ENCODE assay signal across 18 mouse cellular contexts in the genomic region with DNA sequence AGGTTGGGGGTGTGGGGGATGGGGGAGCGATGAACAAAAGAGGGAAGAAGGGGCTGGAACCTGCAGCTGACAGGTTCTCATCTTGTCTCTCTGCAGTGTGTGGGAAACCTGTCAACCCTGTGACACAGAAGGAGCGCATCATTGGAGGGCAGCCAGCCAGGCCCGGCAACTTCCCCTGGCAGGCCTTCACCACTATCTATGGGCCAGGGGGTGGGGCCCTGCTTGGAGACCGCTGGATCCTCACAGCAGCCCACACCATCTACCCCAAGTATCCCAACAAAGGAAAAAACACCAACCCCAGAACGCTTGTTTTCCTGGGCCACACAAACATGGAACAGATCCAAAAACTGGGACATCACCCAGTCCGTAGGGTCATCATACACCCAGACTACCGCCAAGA. TPM values are rescaled to one million over a fixed set of nuclear protein-coding genes. Genes with fewer than 3 reads are reported as not detected.
DNase-seq lines count a peak whose midpoint lies in the region; ATAC-seq lines count a peak whose summit lies in the region.
"Not testable (repeated sequence)": the region's sequence is repeated elsewhere in the genome, so short reads cannot be mapped to it uniquely, and the experiment has no call there.
"Had no signal": no experiment of that assay in that cellular context is flagged by ENCODE, and none has a peak within 500 bp of the region (broad histone marks: within the 10 kb centered on the region; RNA-seq: fewer than 3 reads in every experiment).

No protein-coding gene starts in this region.

- H3K4me1 ChIP-seq in lung, embryonic 16.5 days (replicated peaks; ENCODE audit: control insufficient read depth, insufficient read depth, low read length): not testable (repeated sequence)

- 70% methylated on average over 6 of the region's 7 CpGs for WGBS in lung, embryonic 16.5 days

- not testable (repeated sequence) for H3K4me2 ChIP-seq in lung, embryonic 16.5 days (ENCODE audit: low read depth, low read length)

- not testable (repeated sequence) for H3K4me3 ChIP-seq in lung, embryonic 16.5 days (ENCODE audit: low read length)

- 0 out of 2 replicates have a peak, but pooled peaks have one; percentile 14 for ATAC-seq in erythroid progenitor cell, adult 5-6 weeks (replicated peaks; ENCODE audit: low FRiP score, poor library complexity, severe bottlenecking)
- ATAC-seq in lung, embryonic 16.5 days (ENCODE audit: low read depth): peak; percentile 17; the same call in 1 of the 2 replicates

- H3K9ac ChIP-seq in lung, embryonic 16.5 days (ENCODE audit: low read length): not testable (repeated sequence)

- not testable (repeated sequence) for H3K36me3 ChIP-seq in lung, embryonic 16.5 days (ENCODE audit: control insufficient read depth, insufficient read depth, low read length)

- not testable (repeated sequence) for H3K9me3 ChIP-seq in lung, embryonic 16.5 days (ENCODE audit: control insufficient read depth, low read length)

- H3K27me3 ChIP-seq in lung, embryonic 16.5 days (ENCODE audit: control insufficient read depth, insufficient read depth, low read depth, low read length): not testable (repeated sequence)

- H3K27ac ChIP-seq in lung, embryonic 16.5 days (ENCODE audit: low read length): not testable (repeated sequence)

- DNase-seq in adrenal gland, adult (ENCODE audit: inconsistent age in 2 of 2, low spot score in 1 of 2): peak; percentile 56 to 82
- DNase-seq in adrenal gland, postnatal 14 days: peak; percentile 72
- DNase-seq in cerebellum, postnatal 14 days: peak; percentile 16 to 53
- DNase-seq in heart, postnatal 4 days: peak; percentile 32
- DNase-seq in ovary, adult 18-20 months (ENCODE audit: low spot score): peak; percentile 21
- DNase-seq in testis, postnatal 10 days (ENCODE audit: low spot score): peak; percentile 63

RNA-seq across cellular contexts. Expression of a gene that starts 10.1 kb away (rescaled TPM):
- total RNA-seq in adrenal gland, postnatal 14 days (2021): 3.1 and 6.0 TPM in 2 replicates
- total RNA-seq in erythroid progenitor cell, adult 5-6 weeks (2015; ENCODE audit: low replicate concordance): not detected in 2 replicates
- not detected in 2 replicates for total RNA-seq in erythroid progenitor cell, adult 5-6 weeks (2017; ENCODE audit: low replicate concordance)
- total RNA-seq in heart, postnatal 4 days (2021): under 1 TPM; 0.36 to 0.43 TPM
- polyA plus RNA-seq in lung, embryonic 16.5 days (2015; fragmentation: Nextera tagmentation; extraction: Ambion mirVana): not detected in 2 replicates
- total RNA-seq: CH12.LX; granulocyte monocyte progenitor cell, adult 5-6 weeks had no signal
- polyA plus RNA-seq: embryonic facial prominence, embryonic 13.5 days; forebrain, embryonic 10.5 days; forebrain, embryonic 14.5 days; heart, embryonic 14.5 days; hindbrain, embryonic 10.5 days; hindbrain, embryonic 15.5 days; intestine, embryonic 16.5 days; kidney, adult 2 months had no signal

RNA-seq across cellular contexts. Expression of a gene that starts 38.0 kb away (rescaled TPM):
- 51.8 and 66.5 TPM in 2 replicates for total RNA-seq in adrenal gland, postnatal 14 days (2021)
- total RNA-seq in erythroid progenitor cell, adult 5-6 weeks (2015; ENCODE audit: low replicate concordance): 0.84 TPM in 1 of 2 replicates, not detected in the other
- 1.4 TPM in 1 of 2 replicates, not detected in the other for total RNA-seq in erythroid progenitor cell, adult 5-6 weeks (2017; ENCODE audit: low replicate concordance)
- total RNA-seq in heart, postnatal 4 days (2021): 1 to 10 TPM; 7.9 to 9.1 TPM
- polyA plus RNA-seq in lung, embryonic 16.5 days (2015; fragmentation: Nextera tagmentation; extraction: Ambion mirVana): 3.9 and 6.7 TPM in 2 replicates
- total RNA-seq: granulocyte monocyte progenitor cell, adult 5-6 weeks had no signal

RNA-seq across cellular contexts. Expression of a gene that starts 55.7 kb away (rescaled TPM):
- 2.7 and 2.9 TPM in 2 replicates for total RNA-seq in adrenal gland, postnatal 14 days (2021)
- total RNA-seq in erythroid progenitor cell, adult 5-6 weeks (2015; ENCODE audit: low replicate concordance): not detected in 2 replicates
- total RNA-seq in erythroid progenitor cell, adult 5-6 weeks (2017; ENCODE audit: low replicate concordance): not detected in 2 replicates
- under 1 TPM; 0.14 to 0.25 TPM for total RNA-seq in heart, postnatal 4 days (2021)
- polyA plus RNA-seq in lung, embryonic 16.5 days (2015; fragmentation: Nextera tagmentation; extraction: Ambion mirVana): 0.08 TPM in 1 of 2 replicates, not detected in the other
- total RNA-seq: granulocyte monocyte progenitor cell, adult 5-6 weeks had no signal
- polyA plus RNA-seq: embryonic facial prominence, embryonic 13.5 days; heart, embryonic 14.5 days; hindbrain, embryonic 10.5 days had no signal

Comparison
In these comparisons a context has a peak if more than half of its experiments do, and no peak if none do; other contexts are left out.
1. DNase-seq: peak in every context shown above with its lines; median percentile 72 in adrenal gland, postnatal 14 days; 69 in adrenal gland, adult; 63 in testis, postnatal 10 days; 34 in cerebellum, postnatal 14 days; 32 in heart, postnatal 4 days; 21 in ovary, adult 18-20 months.